Mouse (Mus musculus) cerebellum, postnatal 4 days (tissue): ENCODE results near the gene Bglap3.
A peak's percentile ranks its signal among the peaks of the same experiment; 100 is the strongest.
"Not testable (repeated sequence)": the region's sequence is repeated elsewhere in the genome, so short reads cannot be mapped to it uniquely, and the experiment has no call there.

Experiments
- DNase-seq, 2 experiments: peaks; one replicate each; pipeline ENCODE4 v3.0.0; 2022; ENCODE audit warnings: low spot score in 2 of 2, mixed read lengths in 1 of 2

Bglap3 gene

DNA sequence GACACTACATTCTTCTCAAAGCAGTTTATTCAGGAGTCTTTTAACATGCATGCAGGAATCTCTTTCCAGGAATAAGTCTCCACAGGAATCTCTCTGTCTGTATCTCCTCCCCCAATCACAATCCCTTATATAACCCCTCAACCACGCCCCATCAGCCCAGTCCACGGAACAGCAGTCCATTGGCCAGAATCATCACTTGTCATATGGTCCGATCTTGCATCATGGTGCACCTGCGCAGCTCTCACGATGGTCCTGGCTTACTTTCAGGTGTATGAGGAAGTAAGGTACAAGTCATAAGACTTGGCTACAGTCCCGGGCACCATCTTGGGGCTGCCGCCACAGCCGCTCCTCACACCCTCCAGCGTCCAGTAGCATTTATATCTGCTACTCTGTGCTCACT lies at the start of gene Bglap3:
Gene Bglap3, minus strand, starts transcription at position 101 of the 400 bp plus-strand sequence.
- DNase-seq = not testable (repeated sequence)

- no peak for DNase-seq
Measured at GRCm38 (mm10) chr3:88422020-88422720, 49.6 kb upstream of the Bglap3 start.

DNA sequence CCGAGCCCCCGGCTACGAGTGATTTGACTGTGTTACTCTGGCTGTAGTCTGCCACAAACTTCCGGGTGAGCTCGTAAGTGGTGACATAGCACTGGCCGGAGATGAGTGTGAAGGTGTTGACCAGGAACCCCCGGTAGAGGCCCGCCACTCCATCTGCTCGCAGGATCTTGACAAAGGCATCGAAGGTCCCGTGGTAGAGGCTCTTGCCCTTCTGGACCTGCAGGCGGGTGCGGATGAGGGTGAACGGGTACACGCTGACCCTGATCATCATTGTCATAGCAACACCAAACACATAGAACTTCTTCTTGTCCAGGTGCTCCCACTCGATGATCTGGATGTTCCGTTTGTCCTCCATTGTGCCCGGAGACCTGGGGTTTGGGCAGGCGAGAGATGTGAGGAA lies 48.2 kb upstream of the Bglap3 start:
- DNase-seq = no peak

- no peak for DNase-seq
Measured at GRCm38 (mm10) chr3:88418016-88418415, 45.5 kb upstream of the Bglap3 start.

DNA sequence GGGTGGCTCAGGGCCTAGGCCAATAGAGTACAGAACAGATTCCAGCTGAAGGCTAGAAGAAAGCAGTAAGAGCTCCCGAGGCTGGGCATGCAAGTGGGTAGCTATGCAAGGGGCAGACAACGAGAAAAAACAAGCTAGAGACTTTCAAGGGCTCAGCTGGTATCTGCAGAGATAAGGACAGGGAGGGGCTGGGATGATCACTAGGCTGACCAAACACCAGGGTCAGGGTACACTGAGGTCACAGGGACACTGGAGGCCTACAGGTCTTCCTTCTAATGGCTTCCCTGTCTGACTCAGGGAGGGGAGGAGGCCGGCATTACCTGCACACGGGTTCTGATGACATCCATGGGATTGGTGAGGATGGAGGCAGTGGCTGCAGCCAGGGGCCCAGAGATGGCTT lies 43.1 kb upstream of the Bglap3 start:
- DNase-seq = no peak

GRCm38 (mm10) chr3:88412636-88413035 lies 40.1 kb upstream of the Bglap3 start:
- DNase-seq = no peak

DNA sequence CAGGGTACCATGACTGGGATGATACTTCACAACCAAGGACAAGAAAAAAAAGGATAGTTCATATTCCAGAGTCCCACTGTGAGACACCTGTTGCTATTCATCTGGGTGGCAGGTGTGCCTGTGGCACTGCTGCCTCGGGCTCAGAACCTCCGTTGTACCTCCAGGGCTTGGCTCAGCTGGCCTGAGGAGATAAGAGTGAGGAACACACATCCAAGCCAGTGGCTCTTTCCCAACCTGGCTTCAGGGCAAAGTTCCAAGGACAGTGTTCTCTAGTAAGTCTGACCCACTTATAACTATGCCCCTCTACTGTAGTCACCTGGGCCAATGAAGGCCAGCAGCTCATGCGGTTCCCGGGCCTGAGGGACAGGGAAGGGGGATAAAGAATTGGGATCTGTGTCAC lies 39.1 kb upstream of the Bglap3 start:
- DNase-seq = no peak

DNA sequence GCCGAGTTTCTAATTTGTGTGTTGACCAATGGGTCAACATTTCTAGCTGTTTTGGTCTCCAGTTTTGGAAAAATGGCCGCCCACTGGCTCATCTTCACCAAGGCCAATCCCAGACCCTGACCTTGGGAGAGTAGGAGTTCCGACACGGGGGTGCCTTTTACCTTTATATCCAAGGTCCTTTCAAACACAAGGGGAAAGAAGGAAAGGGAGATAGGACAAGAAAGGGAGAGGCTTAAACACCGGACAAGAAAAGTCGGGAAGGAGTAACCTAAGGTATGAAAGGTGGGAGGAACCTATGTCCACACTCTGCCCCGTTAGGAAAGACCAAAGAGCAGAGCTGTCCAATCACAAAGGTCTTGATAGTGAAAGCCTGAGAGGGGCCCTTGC lies 38.1 kb upstream of the Bglap3 start:
- no peak for DNase-seq

DNA sequence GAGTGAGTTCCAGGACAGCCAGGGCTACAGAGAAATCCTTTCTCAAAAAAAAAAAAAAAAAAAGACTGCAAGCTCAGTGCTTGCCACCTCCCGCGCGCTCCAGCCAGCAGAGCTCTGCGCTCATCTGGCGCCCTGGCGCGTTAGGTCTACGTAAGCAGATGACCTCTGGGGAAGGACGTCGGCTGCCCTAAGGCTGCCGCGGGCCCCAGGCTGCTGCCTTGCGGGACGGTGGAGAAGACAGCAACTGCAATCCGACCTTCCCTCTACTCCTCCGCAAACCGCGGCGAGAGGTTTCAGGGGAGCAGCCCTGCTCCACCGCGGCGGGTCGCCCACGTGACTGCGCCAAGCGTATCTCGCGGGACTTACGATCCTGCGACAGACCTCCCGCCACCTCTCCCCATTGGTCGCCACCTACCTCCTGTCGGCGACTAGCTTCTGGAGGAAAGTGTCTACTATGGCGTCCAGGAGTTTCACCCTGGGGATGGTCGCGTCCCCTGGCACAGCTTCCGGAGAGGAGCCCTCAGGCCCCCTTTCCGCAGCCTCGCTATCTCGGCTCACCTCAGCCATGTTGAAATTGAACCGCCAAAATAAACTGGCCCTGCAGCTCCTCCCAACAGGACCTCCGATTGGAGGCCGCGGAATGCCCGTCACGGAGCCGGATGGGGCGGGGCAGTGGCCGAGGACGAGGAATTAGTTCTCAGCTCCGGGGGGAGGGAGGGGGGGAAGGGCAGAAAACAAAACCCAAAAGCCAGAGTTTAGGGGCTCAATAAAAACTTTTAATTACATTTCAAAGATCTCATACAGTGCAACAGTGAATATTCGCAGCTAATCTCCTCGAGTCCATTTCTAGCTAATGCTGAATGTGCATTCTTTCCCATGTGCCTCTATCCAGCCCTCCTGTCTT lies 37.5 kb upstream of the Bglap3 start, which contains the start of gene Pmf1:
Gene Pmf1, minus strand, starts transcription at position 591 of the 904 bp plus-strand sequence.
- peak; percentile 76 to 85 for DNase-seq

- no peak for DNase-seq
Measured at GRCm38 (mm10) chr3:88408953-88409352, 36.4 kb upstream of the Bglap3 start.

DNA sequence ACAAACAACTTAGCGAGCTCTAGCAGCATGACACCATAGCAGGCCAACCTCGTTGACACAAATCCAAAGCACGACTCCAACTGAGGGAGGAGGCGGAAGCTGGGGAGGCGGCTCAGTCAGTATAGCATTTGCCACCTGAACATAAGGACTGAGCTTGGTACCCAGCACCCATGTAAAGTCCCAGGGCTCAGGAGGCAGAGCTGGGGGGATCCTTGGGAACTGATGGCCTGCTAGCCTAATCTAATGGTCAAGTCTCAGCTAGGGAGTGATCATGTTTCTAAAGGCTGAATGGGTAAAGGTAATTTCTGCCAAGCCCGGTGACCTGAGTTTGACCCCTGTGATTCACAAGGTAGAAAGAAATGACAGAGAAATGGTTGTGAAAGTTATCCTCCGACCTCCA lies 35.0 kb upstream of the Bglap3 start:
- no peak for DNase-seq

DNA sequence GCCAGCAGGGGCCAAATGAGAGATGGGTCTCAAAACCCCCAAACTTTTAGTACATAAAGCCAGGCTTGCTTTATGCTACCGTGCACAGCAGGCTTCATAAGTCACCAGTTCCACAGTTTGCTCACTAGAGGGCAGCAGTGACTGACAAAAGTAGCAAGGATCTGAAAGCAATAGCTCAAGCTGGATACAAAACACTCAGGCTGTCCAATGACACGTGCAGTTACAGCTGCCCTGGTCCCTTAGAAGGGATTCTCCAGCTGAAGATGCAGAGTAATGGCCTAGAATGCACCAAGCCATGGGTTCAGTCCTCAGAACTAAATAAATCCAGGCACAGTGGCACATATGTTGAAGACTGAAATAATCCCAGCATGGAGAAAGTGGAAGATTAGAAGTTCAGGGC lies 34.5 kb upstream of the Bglap3 start:
- peak; percentile 33 to 58 for DNase-seq

DNA sequence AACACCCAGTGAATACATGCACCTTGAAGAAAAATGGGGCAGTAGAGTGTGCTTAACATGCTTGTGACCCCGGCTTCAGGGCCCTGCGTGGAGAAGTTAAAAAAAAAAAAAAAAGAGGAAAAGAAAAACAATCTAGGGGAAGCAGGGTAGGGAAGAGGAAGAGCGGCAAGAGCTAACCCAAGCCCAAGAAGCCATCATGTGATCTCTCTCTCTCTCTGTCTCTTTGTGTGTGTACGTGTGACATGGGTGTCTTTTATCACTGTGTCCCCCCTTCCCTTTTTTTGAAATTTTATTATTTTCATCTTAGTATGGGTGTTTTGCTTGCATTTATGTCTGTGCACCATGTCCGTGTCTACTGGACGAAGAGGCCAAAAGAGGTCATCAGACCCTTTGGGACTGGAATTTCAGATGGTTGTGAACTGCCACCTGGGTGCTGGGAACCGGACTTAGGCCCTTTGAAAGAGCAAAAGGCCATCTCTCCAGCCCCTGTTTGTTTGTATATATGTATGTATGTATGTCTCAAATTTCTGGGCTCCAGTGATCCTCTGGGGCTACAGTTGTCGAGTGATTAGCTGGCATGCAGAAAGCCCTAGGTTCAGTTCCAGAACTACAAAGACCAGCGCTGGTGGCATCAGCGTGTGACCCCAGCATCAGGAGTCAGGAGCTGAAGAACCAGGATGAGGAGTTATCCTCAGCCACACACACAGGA lies 31.1 kb upstream of the Bglap3 start:
- DNase-seq = no peak

GRCm38 (mm10) chr3:88398666-88399065 lies 26.1 kb upstream of the Bglap3 start:
- peak in 1 of 2 experiments; percentile 33 for DNase-seq

DNA sequence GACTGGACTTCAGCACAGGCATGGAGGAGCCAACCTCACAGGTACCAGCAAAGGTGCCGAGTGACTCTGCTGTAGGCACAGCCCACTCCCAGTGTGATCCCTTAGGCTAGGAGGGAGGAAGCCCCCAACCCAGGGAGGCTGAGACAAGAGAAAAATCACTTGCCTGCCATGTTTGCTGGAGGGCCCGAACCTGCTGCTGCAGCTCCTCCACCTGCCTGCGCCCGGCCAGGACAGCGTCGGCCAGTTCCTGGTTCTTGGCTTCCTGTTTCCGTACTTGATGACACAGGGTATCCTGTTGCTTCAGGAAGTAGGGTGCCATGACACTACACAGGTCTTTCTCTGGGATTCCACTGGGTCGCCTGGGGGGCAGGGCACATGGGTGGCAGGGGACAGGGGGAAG lies 23.2 kb upstream of the Bglap3 start:
- DNase-seq = no peak

- no peak for DNase-seq
Measured at GRCm38 (mm10) chr3:88395288-88395687, 22.7 kb upstream of the Bglap3 start.

- no peak for DNase-seq
Measured at GRCm38 (mm10) chr3:88393776-88394375, 21.3 kb upstream of the Bglap3 start.

GRCm38 (mm10) chr3:88384364-88384763 lies 11.8 kb upstream of the Bglap3 start, which contains the start of gene Bglap:
Bglap (minus strand) TSS chr3:88384464.
- DNase-seq = no peak

- not testable (repeated sequence) for DNase-seq
Measured at GRCm38 (mm10) chr3:88382383-88382782, 9.8 kb upstream of the Bglap3 start.

- not testable (repeated sequence) for DNase-seq
Measured at GRCm38 (mm10) chr3:88381389-88382315, 9.1 kb upstream of the Bglap3 start.

DNA sequence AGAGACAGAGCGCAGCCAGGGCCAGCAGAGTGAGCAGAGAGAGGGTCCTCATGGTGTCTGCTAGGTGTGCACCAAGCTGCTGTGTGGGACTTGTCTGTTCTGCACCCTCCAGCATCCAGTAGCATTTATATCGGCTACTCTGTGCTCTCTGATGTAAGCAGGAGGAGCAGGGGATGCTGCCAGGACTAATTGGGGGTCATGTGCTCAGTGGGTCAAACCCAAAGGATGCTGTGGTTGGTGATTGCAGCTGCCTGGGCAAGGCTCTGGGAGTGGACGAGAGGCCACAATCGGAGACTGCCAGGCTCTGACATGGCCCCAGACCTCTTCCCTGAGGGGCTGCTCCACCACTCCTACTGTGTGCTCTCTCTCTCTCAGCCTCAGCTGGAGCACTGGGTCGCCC lies 6.1 kb upstream of the Bglap3 start, which contains the start of gene Bglap2:
Gene Bglap2, minus strand, starts transcription at position 101 of the 400 bp plus-strand sequence.
- DNase-seq = not testable (repeated sequence)
